Mouse (Mus musculus) MEL (cell line): Measurements from ENCODE around the gene Fnbp1.

Experiments
- BHLHE40 ChIP-seq: IDR thresholded peaks from 2 replicates; pipeline ENCODE4 v1.6.1; 2012; ENCODE audit warnings: low read depth, mild to moderate bottlenecking, inconsistent platforms, low read length, improper control_type of control experiment, borderline replicate concordance
- CHD1 ChIP-seq: IDR thresholded peaks from 2 replicates; pipeline ENCODE4 v1.6.1; 2012; ENCODE audit warnings: low read depth, mild to moderate bottlenecking, inconsistent platforms, low read length, improper control_type of control experiment
- CTCF ChIP-seq, 3 experiments: IDR thresholded peaks in 2 of 3; conservative IDR thresholded peaks in 1 of 3; 2 replicates each; pipeline ENCODE4 v1.5.1; 2011 to 2012; ENCODE audit warnings: low read length in 3 of 3, low read depth in 2 of 3, mild to moderate bottlenecking in 2 of 3, improper control_type of control experiment in 1 of 3, inconsistent platforms in 1 of 3, mixed read lengths in 1 of 3, moderate library complexity in 1 of 3; ENCODE audit not compliant: control insufficient read depth in 1 of 3, insufficient read depth in 1 of 3, poor library complexity in 1 of 3, severe bottlenecking in 1 of 3
- EP300 ChIP-seq, 2 experiments: IDR thresholded peaks; 2 replicates each; pipeline ENCODE4 v1.6.1; 2011; ENCODE audit warnings: improper control_type of control experiment in 2 of 2, low read length in 2 of 2, low read depth in 1 of 2, mild to moderate bottlenecking in 1 of 2
- ETS1 ChIP-seq: IDR thresholded peaks from 2 replicates; pipeline ENCODE4 v1.6.1; 2012; ENCODE audit warnings: low read depth, mild to moderate bottlenecking, inconsistent platforms, low read length, improper control_type of control experiment, moderate library complexity
- KAT2A ChIP-seq: conservative IDR thresholded peaks from 2 replicates; pipeline ENCODE4 v1.6.1; 2012; ENCODE audit warnings: low read depth, low read length, improper control_type of control experiment, inconsistent platforms
- NRF1 ChIP-seq: IDR thresholded peaks from 2 replicates; pipeline ENCODE4 v1.6.1; 2014; ENCODE audit warnings: low read depth, mild to moderate bottlenecking, inconsistent platforms, low read length, improper control_type of control experiment, moderate library complexity; ENCODE audit not compliant: poor library complexity, insufficient read depth, severe bottlenecking
- POLR2A ChIP-seq, 2 experiments: IDR thresholded peaks; 2 replicates each; pipeline ENCODE4 v1.6.1; 2011 to 2012; ENCODE audit warnings: low read length in 2 of 2, mild to moderate bottlenecking in 2 of 2, control low read depth in 1 of 2, improper control_type of control experiment in 1 of 2, low read depth in 1 of 2, moderate library complexity in 1 of 2; ENCODE audit not compliant: control insufficient read depth in 1 of 2, insufficient read depth in 1 of 2, poor library complexity in 1 of 2
- ZC3H11A ChIP-seq: IDR thresholded peaks from 2 replicates; pipeline ENCODE4 v1.6.1; 2012; ENCODE audit warnings: low read depth, mild to moderate bottlenecking, inconsistent platforms, low read length, improper control_type of control experiment

DNA sequence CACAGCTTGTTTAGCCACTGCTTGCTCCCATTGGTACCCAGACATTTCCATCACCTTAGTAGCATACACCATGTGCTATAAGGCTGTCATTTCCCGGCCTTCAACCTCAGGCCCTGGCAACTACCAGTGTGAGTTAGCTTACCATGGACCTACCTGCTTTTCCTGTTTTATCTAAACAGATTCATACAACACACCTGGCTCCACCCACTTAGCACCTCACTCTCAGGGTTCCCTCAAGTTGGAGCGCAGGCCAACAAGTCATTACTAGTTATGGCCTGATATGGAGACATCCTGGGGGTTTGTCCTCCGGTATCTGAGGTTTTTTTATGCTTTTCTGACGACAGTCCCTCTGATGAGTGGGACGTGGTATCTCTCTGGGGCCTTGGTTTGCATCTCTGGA, 18.3 kb downstream of the Fnbp1 start:
- TF ChIP-seq CTCF (IDR thresholded peaks at IDR 0.05 in 2 of 3, conservative IDR thresholded peaks at IDR 0.05 in 1 of 3; ENCODE audit: control insufficient read depth in 1 of 3, insufficient read depth in 1 of 3, low read depth in 2 of 3, low read length in 3 of 3, poor library complexity in 1 of 3, severe bottlenecking in 1 of 3) (no peak), EP300 (IDR thresholded peaks at IDR 0.05; ENCODE audit: low read depth in 1 of 2, low read length in 2 of 2) (no peak), CHD1 (no peak), POLR2A (IDR thresholded peaks at IDR 0.05; ENCODE audit: control insufficient read depth in 1 of 2, insufficient read depth in 1 of 2, low read depth in 1 of 2, low read length in 2 of 2, poor library complexity in 1 of 2) (no peak), KAT2A (no peak), NRF1 (no peak), BHLHE40 (no peak), ZC3H11A (no peak), ETS1 (no peak)
